Mouse (Mus musculus) limb, embryonic 13.5 days (tissue): ENCODE results near the gene Wdr34. TPM values are rescaled to one million over a fixed set of nuclear protein-coding genes. Genes with fewer than 3 reads are reported as not detected.

Experiments used
- ATAC-seq: fragments of 200-750 bp; cut with Nextera tagmentation; 2 replicates; pipeline ENCODE4 v1.8.0; 2017; ENCODE audit warnings: low read depth, moderate number of reproducible peaks, moderate TSS enrichment; ENCODE audit not compliant: low FRiP score
- H3K27ac ChIP-seq: fragments of 300-500 bp; sonication (generic); 2 replicates; pipeline ENCODE4 v1.5.1; 2015; ENCODE audit warnings: inconsistent platforms, mild to moderate bottlenecking, moderate library complexity
- H3K27me3 ChIP-seq: fragments of 300-500 bp; sonication (generic); 2 replicates; pipeline ENCODE4 v1.6.1; 2015; ENCODE audit warnings: mild to moderate bottlenecking, inconsistent platforms
- H3K36me3 ChIP-seq: fragments of 300-500 bp; sonication (generic); 2 replicates; pipeline ENCODE4 v1.6.1; 2015; ENCODE audit warnings: inconsistent platforms, mild to moderate bottlenecking, moderate library complexity
- H3K4me1 ChIP-seq: fragments of 300-500 bp; sonication (generic); 2 replicates; pipeline ENCODE4 v1.6.1; 2015; ENCODE audit warnings: inconsistent platforms
- H3K4me2 ChIP-seq: fragments of 300-500 bp; sonication (generic); replicated peaks from 2 replicates; pipeline ENCODE4 v1.6.1; 2015; ENCODE audit warnings: inconsistent platforms, mild to moderate bottlenecking, moderate library complexity
- H3K4me3 ChIP-seq: fragments of 300-500 bp; sonication (generic); 2 replicates; pipeline ENCODE4 v1.5.1; 2015; ENCODE audit warnings: moderate library complexity, mild to moderate bottlenecking, inconsistent platforms
- H3K9ac ChIP-seq: fragments of 300-500 bp; sonication (generic); 2 replicates; pipeline ENCODE4 v1.6.1; 2015; ENCODE audit warnings: mild to moderate bottlenecking, inconsistent platforms
- H3K9me3 ChIP-seq: fragments of 300-500 bp; sonication (generic); 2 replicates; pipeline ENCODE4 v1.6.1; 2016; ENCODE audit warnings: inconsistent platforms
- WGBS: fragments of 180-500 bp; shearing (Covaris S2); methylation state at CpG from one replicate; pipeline ENCODE4 v1.1.7; 2015; 5-methylcytosine and 5-hydroxymethylcytosine counted together
- polyA plus RNA-seq: library from polyadenylated mRNA; unstranded; fragments of >200 nt; fragmentation: Nextera tagmentation; extraction: Ambion mirVana; gene quantifications from 2 replicates; pipeline ENCODE4 v1.2.1, GENCODE M21; 2015

The Wdr34 gene
- polyA plus RNA-seq, 1 experiment from 2014 or later: 40.4 TPM

DNA sequence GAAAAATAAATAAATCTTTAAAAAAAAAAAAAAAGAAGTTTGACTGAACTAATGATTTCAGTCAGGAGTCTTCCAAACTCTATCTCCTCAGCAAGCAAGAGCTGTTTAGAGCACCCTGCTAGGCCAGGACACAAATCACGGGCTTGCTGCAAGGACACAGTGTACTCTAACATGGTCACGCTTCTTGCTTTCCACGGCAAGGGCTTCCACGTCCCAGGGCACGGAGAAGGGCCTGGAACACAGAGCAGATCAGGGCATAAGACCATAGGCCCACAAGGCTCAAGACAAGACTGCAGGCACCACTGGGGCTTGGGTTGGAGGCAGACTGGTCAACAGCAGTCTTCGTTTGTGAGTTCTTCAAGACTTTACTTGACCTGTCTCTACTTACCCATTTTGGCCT is 1.6 kb downstream of the Wdr34 start:
- ATAC-seq: no peak
- Histone ChIP-seq H3K4me1 (peaks cover 16% of the 10 kb centered on the region; the same call in 1 of the 2 replicates), H3K9ac (no peak overlapping the region), H3K4me2 (0 out of 2 replicates have a peak overlapping the region, but pooled peaks have one; percentile 71), H3K27me3 (no peaks in the 10 kb centered on the region), H3K4me3 (no peak overlapping the region), H3K9me3 (no peaks in the 10 kb centered on the region), H3K27ac (no peak overlapping the region), H3K36me3 (peaks cover 16% of the 10 kb centered on the region)
- 99% methylated on average over 6 of the region's 6 CpGs for WGBS

DNA sequence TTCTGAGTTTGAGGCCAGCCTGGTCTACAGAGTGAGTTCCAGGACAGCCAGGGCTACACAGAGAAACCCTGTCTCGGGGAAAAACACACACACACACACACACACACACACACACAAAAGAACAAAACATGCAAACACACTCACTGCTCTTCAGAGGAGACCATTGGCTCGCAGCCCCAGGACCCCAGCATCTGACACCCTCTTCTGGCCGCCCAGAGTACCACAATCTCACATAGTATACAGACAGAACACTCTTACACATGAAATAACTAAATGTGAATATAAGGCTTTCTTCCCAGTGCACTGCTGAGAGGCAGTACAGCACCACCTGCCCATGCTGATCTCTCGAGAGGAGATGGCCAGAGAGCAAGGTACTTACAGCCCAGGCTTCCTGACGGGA is 4.1 kb downstream of the Wdr34 start:
- H3K27me3 ChIP-seq: no peaks in the 10 kb centered on the region
- 85% methylated on average over 5 of the region's 5 CpGs for WGBS
- H3K4me1 ChIP-seq: peaks cover 16% of the 10 kb centered on the region; the same call in 1 of the 2 replicates
- no peak overlapping the region for H3K9ac ChIP-seq
- H3K4me3 ChIP-seq: no peak overlapping the region
- H3K4me2 ChIP-seq: no peak overlapping the region
- no peak overlapping the region for H3K27ac ChIP-seq
- ATAC-seq: no peak
- H3K36me3 ChIP-seq: peaks cover 16% of the 10 kb centered on the region
- H3K9me3 ChIP-seq: no peaks in the 10 kb centered on the region

DNA sequence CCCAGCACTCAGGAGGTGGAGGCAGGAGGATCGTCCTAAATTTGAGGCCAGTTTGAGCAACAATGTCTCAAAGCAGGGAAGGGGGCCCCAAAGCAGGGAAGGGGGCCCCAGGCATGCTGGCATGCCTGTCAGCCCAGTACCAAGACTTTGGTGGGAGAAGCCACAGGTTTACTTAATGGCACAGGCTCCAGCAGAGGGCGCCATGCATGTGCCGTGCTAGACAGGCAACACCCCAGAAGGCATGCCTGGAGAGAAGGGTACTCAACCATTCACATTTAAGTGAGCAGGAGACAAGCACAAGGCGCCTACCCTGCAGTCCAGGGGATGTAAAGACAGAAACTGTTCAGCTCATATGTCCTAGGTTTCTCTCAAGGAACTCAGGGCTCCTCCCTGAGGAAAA is 6.2 kb downstream of the Wdr34 start:
- Histone ChIP-seq H3K27ac (no peak overlapping the region), H3K36me3 (peaks cover 28% of the 10 kb centered on the region), H3K4me1 (0 out of 2 replicates have a peak, but pooled peaks cover 6% of the 10 kb centered on the region), H3K9me3 (no peaks in the 10 kb centered on the region), H3K9ac (0 out of 2 replicates have a peak overlapping the region, but pooled peaks have one; percentile 4), H3K4me3 (no peak overlapping the region), H3K27me3 (no peaks in the 10 kb centered on the region), H3K4me2 (no peak overlapping the region)
- WGBS: 6% methylated on average over 4 of the region's 4 CpGs
- peak; percentile 51; the same call in 1 of the 2 replicates for ATAC-seq

DNA sequence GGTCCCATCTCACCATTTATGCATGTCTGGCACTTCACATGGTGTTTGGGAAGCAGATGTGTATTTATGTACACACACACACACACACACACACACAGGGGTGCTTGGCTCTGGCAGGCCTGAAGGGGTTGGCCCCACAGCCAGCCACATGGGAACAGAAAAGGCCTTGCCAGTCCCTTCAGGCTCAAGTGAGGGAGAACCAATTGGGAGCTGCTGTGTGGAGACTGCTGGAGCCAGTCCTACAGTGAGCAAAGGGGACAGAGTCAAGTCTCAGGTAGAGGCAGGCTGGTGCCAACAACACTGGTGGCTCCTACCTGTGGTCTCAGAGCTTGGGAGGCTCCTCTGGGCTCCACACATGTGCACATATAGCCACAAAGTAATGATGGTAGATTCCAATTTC is 9.0 kb downstream of the Wdr34 start:
- Histone ChIP-seq H3K9ac (no peak overlapping the region), H3K27ac (no peak overlapping the region), H3K9me3 (no peaks in the 10 kb centered on the region), H3K4me3 (no peak overlapping the region), H3K27me3 (no peaks in the 10 kb centered on the region), H3K4me1 (0 out of 2 replicates have a peak, but pooled peaks cover 5% of the 10 kb centered on the region), H3K4me2 (no peak overlapping the region), H3K36me3 (peaks cover 31% of the 10 kb centered on the region)
- no peak for ATAC-seq

DNA sequence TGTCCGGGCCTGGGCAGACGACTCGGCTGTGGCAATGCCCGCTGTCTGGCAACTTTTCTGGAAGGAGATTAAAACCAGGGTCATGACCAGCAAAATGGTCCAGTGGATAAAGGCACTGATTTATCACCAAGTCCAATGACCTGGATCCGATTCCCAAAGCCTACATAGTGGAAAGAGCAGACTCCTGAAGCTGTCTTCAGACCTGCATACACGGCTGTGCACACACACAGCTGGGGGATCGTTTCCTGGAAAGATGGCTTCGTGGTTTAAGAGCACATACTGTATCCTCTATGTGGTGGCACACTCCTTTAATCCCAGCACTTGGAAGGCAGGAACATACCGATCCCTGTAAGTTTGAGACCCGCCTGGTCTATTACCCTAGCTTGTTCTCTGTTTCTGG is 10.3 kb downstream of the Wdr34 start:
- Histone ChIP-seq H3K9ac (no peak overlapping the region), H3K27ac (no peak overlapping the region), H3K4me2 (no peak overlapping the region), H3K36me3 (peaks cover 35% of the 10 kb centered on the region), H3K4me3 (no peak overlapping the region), H3K27me3 (no peaks in the 10 kb centered on the region), H3K4me1 (0 out of 2 replicates have a peak, but pooled peaks cover 5% of the 10 kb centered on the region), H3K9me3 (no peaks in the 10 kb centered on the region)
- WGBS: 90% methylated on average over 10 of the region's 10 CpGs
- no peak for ATAC-seq

DNA sequence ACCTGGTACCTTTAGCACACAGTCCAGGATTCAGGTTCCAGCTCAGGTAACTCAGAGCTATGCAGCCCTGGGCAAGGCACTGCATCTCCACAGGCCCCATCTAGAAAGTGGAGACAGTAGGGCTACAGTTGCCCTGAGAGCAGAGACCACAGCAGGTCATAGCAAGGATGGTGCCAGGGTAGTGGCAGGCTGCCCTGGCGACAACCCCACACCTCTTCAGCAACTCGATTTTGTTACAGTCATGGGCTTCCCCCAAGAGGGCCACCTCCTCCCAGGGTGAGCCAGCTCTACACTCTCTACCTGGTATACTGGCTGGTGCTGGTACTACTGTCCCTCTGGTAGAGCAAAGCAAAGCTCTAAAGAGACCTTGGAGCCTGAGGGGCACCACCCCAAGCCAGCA is 10.9 kb downstream of the Wdr34 start:
- Histone ChIP-seq H3K4me3 (no peak overlapping the region), H3K27me3 (no peaks in the 10 kb centered on the region), H3K27ac (no peak overlapping the region), H3K4me1 (0 out of 2 replicates have a peak, but pooled peaks cover 2% of the 10 kb centered on the region), H3K36me3 (peaks cover 41% of the 10 kb centered on the region), H3K9me3 (no peaks in the 10 kb centered on the region), H3K9ac (0 out of 2 replicates have a peak overlapping the region, but pooled peaks have one; percentile 35), H3K4me2 (no peak overlapping the region)
- 58% methylated on average over 2 of the region's 2 CpGs for WGBS
- no peak for ATAC-seq

DNA sequence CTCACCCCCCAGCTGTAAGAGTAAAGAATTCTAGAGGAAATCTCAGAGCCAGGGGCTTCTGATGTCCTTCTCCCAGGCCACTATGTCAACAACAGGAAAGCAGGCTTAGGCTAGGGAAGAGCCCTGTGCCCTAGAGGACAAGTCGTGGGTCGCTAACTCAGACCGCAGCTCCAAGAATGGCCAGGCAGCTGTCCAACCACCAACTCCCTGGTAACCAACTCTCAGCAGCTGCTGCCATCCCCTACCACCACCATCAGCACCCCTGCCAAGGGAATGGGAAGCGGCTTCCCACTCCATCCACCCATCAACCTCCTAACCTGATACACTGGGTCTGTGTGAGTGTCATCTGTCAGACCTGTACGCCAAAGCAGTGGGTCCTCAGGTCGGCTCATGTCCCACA is 15.7 kb downstream of the Wdr34 start:
- no peak for ATAC-seq

DNA sequence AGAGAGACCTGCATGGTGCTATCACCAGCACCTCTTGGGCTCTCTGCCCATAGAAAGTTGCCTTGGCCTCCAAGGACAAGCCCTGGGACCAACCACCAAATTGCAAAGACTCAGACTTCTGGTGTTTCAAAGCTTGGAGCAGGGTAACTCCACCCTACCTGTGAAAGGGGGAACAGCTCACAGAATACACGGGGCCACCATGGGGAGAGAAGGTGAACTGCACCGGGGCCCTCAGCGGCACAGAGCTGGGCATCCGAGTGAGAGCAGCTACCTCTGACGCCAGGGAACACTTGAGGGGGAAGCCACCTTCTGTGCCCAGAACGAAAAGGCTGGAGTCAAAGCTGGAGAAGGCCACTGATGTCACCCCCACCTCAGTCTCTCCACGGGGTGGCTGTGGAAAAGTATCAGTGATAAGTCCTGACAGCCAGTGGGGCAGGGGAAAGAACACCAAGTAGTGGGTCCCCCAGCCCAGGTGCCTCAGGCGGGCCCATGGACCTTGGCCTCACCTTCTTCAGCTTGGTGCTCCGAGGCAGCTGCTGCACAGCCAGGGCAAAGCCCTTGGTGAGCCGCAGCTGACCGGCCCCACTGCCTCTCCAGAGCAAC is 16.3 kb downstream of the Wdr34 start:
- no peak overlapping the region for H3K4me2 ChIP-seq
- peaks cover 82% of the 10 kb centered on the region for H3K36me3 ChIP-seq
- WGBS: 66% methylated on average over 11 of the region's 11 CpGs
- ATAC-seq: no peak
- H3K9ac ChIP-seq: no peak overlapping the region
- H3K4me1 ChIP-seq: no peaks in the 10 kb centered on the region
- H3K27ac ChIP-seq: no peak overlapping the region
- H3K27me3 ChIP-seq: no peaks in the 10 kb centered on the region
- H3K4me3 ChIP-seq: no peak overlapping the region
- no peaks in the 10 kb centered on the region for H3K9me3 ChIP-seq

More for the DNA sequence above, 15.7 kb downstream of the Wdr34 start:
- Histone ChIP-seq H3K9ac (no peak overlapping the region), H3K36me3 (peaks cover 82% of the 10 kb centered on the region), H3K4me3 (no peak overlapping the region), H3K4me2 (no peak overlapping the region), H3K9me3 (no peaks in the 10 kb centered on the region), H3K4me1 (no peaks in the 10 kb centered on the region), H3K27me3 (no peaks in the 10 kb centered on the region), H3K27ac (no peak overlapping the region)
- WGBS: 80% methylated on average over 6 of the region's 6 CpGs

DNA sequence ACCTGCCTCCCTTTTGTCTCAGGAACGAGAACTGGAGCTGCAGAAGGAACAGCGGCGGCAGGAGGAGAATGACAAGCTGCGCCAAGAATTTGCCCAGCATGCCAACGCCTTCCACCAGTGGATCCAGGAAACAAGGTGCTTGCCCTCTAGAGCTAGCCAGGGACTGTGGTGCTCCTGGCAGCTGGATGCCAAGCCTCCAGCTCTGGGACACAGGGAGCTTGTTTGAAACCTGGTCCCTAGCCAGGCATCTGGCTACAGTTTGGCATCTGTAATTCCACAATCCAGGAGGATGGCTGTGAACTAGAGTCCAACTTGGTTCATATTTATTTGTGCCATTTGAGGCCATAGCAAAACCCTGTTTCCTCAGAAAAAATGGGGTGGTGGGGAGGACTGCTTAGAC is 21.7 kb downstream of the Wdr34 start:
- H3K4me1 ChIP-seq: no peaks in the 10 kb centered on the region
- H3K27me3 ChIP-seq: no peaks in the 10 kb centered on the region
- peaks cover 100% of the 10 kb centered on the region for H3K36me3 ChIP-seq
- no peak overlapping the region for H3K9ac ChIP-seq
- no peak for ATAC-seq
- no peaks in the 10 kb centered on the region for H3K9me3 ChIP-seq
- H3K4me2 ChIP-seq: no peak overlapping the region
- 96% methylated on average over 5 of the region's 5 CpGs for WGBS
- H3K4me3 ChIP-seq: no peak overlapping the region
- H3K27ac ChIP-seq: no peak overlapping the region

DNA sequence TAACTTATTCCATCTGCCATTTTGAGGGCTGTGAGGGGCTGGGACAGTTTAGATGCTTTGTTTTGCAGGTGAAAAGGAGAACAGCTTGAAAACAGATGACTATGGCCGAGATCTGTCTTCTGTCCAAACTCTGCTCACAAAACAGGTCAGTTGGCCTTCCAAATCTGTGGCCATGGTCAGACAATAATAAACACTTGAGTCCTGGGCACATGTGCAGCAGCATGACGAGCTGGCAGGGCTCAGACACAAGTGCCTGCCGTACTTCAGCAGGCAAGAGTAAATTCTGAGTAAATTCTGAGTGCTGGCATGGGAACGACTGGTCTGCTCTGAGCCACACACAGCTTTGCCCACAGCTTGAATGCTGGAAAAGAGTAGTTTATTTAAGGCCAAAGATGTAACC is 23.2 kb downstream of the Wdr34 start:
- Histone ChIP-seq H3K36me3 (peaks cover 99% of the 10 kb centered on the region), H3K9ac (no peak overlapping the region), H3K27me3 (no peaks in the 10 kb centered on the region), H3K27ac (no peak overlapping the region), H3K4me2 (no peak overlapping the region), H3K4me1 (no peaks in the 10 kb centered on the region), H3K4me3 (no peak overlapping the region), H3K9me3 (no peaks in the 10 kb centered on the region)
- no peak for ATAC-seq
- WGBS: 86% methylated on average over 4 of the region's 4 CpGs

DNA sequence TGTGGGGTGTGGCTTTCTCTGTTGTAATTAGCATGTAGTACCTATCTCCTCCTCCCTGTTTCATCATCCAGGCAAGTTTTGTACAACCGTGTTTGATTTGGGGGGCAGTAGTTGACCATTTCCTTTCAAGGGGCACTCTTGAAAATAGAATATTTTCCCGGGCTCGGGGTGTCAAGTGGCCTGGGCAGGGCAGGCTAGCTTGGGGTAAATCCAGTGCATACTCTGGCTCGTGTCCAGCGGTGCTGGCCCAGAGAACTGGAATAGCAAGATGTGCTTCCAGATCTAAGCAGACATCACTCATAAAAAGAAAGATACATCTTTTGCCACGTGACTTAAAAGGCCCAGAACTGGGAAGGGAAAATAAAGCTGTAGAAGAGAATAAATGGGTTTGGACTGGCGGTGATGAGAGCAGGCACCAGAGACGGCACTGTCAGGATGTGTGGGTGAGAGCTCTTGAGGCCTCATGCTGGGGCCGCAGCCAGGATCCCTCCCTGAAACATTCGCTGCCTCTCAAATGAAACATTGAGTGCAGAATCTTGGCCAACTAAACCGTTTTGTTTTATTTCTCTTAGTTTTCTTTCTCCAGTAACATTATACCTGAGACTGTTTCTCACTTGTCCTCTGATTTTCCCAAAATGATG is 34.2 kb downstream of the Wdr34 start:
- Histone ChIP-seq H3K4me2 (no peak overlapping the region), H3K27ac (no peak overlapping the region), H3K9me3 (no peaks in the 10 kb centered on the region), H3K4me3 (no peak overlapping the region), H3K9ac (no peak overlapping the region), H3K36me3 (peaks cover 98% of the 10 kb centered on the region), H3K27me3 (no peaks in the 10 kb centered on the region), H3K4me1 (no peaks in the 10 kb centered on the region)
- no peak for ATAC-seq
- WGBS: 87% methylated on average over 11 of the region's 11 CpGs

DNA sequence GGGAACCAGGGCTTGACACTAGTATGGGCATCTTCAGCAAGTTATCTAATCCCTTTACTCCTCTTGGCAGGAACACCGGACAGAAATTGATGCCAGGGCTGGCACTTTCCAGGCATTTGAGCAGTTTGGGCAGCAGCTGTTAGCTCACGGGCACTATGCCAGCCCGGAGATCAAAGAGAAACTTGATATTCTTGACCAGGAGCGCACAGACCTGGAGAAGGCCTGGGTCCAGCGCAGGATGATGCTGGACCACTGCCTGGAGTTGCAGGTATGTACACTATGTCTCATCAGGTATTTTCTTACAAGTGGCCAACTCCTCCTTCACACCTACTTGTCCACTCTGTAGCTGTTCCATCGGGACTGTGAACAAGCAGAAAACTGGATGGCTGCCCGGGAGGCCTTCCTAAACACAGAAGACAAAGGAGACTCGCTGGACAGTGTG is 37.8 kb downstream of the Wdr34 start:
- H3K27ac ChIP-seq: no peak overlapping the region
- H3K27me3 ChIP-seq: no peaks in the 10 kb centered on the region
- H3K4me1 ChIP-seq: no peaks in the 10 kb centered on the region
- no peak overlapping the region for H3K4me2 ChIP-seq
- no peak overlapping the region for H3K9ac ChIP-seq
- no peaks in the 10 kb centered on the region for H3K9me3 ChIP-seq
- no peak overlapping the region for H3K4me3 ChIP-seq
- WGBS: 92% methylated on average over 8 of the region's 8 CpGs
- no peak for ATAC-seq
- peaks cover 98% of the 10 kb centered on the region for H3K36me3 ChIP-seq
